Mouse (Mus musculus) brain, embryonic 14.5 days (tissue): ENCODE data around the gene Cacnb4.

Experiments used
- CTCF ChIP-seq: fragments of 200-500 bp; IDR thresholded peaks from 2 replicates; pipeline ENCODE4 v1.5.1; 2012; ENCODE audit warnings: inconsistent platforms, mild to moderate bottlenecking, moderate library complexity, borderline replicate concordance; ENCODE audit not compliant: insufficient read depth, insufficient read length; ENCODE audit errors: extremely low read depth
- POLR2A ChIP-seq: fragments of 200-500 bp; IDR thresholded peaks from 2 replicates; pipeline ENCODE4 v1.6.1; 2012; ENCODE audit warnings: mild to moderate bottlenecking, inconsistent platforms, borderline replicate concordance; ENCODE audit not compliant: poor library complexity, insufficient read depth, insufficient read length, severe bottlenecking; ENCODE audit errors: extremely low read depth

DNA sequence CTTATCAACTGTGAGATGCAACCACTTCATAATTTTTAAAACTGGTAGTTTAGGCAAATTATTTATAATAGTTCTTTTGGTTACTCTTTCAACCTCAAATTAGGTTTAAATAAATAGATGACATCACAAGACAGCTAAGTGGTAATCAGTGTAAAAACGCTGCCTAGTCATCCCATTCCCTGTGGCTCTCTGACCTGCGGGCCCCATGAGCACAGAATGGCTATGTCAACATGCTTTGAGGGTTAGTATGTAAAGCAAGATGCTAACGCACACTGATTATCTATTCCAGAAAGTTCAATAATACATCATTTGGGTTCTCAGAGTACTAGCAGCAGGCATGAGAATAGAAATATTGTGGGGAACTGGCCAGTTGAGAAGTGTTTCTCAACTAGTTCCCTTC, 108.5 kb downstream of the Cacnb4 start:
- TF ChIP-seq CTCF (no peak), POLR2A (no peak)
